Mouse (Mus musculus) adipocyte (in vitro differentiated cells): ENCODE data around the gene Cd5.

ENCODE experiments used
- DNase-seq: peaks from one replicate; pipeline ENCODE4 v3.0.0-alpha.2; 2016; ENCODE audit warnings: low spot score

The Cd5 gene

DNA sequence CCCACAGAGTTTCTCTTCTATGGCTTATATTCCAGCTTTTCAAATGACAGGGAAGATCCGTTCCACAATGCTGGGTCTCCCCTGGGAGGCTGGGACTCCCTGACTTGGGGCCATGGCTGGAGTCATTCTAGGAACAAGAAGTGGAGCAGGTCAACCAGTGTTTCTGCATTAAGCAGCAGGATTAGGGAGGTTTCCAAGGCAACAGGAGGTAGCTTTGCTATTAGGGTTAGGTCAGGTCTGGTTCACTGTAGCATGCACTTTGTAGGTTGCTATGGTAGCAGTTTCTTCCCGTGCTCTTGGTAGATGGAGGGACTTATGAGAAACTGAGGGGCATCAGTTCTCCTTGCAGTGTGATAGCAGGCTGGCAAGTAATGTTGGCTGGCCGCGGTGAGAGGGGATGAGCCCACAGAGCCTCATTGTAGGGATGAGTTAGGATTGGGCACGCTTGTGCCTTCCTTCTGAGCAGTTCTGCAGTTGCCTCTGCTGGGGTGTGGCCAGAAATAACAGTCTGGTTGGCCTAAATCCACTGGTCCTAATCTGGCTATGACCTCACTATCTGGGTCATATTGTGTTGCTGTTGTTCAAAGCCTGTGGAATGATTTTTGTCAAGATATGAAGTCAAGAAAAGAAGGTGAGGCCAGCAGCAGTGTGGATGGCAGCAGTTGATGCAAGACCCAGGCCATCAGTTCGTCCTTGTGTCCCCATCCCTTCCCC is 37.6 kb downstream of the Cd5 start:
- peak; percentile 87 for DNase-seq

DNA sequence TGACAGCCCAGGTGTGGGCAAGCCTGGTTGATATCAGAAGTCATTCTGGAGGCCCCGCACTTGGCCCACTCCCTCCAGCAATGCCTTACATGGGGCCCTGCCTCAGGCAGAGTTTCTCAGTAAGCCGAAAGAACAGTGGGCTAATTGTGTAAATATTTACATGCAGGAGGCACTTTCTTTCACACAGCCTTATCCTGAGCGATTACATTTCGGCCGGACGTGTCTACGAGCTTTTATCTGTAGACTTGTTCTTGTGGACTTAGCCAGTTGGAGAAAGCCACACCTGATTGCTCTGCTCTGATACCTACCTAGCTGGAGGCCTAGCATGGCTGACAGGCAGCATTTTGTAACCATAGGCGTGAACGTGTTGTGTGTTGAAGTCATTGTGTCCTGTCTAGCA is 39.0 kb downstream of the Cd5 start:
- no peak for DNase-seq

- DNase-seq = no peak
Observed at GRCm38 (mm10) chr19:10698131-10698991, 40.4 kb downstream of the Cd5 start.

DNA sequence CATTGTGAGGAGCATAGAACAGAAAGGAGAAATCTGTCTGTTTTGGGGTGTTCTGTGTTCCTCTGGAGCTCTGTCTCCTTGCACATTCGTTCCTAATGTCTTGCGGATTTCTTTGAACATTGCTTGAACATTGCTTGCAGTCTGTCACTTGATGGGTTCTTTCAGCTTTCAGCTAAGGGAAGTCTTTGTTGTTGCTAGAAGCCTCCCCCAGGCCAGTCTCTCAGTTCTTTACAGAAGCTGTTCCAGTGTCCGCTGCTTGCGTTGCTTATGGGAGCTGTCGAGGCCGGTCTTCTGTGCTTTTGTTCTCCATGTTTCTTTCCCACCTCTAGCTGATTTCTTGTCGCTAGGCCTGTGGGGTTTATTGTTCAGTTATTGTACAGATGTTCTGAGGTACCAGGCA is 43.0 kb downstream of the Cd5 start:
- no peak for DNase-seq

GRCm38 (mm10) chr19:10693926-10694682 is 44.7 kb downstream of the Cd5 start:
- no peak for DNase-seq

GRCm38 (mm10) chr19:10692361-10692760 is 46.4 kb downstream of the Cd5 start:
- peak; percentile 65 for DNase-seq

DNA sequence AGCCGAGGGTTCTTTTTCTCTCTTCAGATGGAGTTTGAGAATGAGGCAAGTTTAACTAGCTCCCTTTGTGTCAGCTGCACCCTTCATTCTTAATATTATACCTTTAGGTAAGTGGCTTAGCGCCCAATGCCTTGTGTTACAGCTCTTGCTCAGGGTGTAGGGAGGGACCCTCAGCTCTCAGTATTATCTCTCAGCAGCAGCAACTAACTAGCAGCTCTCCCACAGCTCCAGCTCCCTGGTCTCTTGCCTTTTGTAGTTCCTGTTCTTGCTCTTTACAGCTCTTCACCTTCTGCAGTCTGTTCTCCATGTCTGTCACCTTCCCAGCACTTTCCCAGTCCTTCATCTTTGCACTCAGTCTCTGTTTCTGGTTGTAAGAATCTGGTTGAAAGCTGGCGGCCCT is 47.1 kb downstream of the Cd5 start:
- DNase-seq = no peak

- no peak for DNase-seq
Observed at GRCm38 (mm10) chr19:10691121-10691520, 47.7 kb downstream of the Cd5 start.

DNA sequence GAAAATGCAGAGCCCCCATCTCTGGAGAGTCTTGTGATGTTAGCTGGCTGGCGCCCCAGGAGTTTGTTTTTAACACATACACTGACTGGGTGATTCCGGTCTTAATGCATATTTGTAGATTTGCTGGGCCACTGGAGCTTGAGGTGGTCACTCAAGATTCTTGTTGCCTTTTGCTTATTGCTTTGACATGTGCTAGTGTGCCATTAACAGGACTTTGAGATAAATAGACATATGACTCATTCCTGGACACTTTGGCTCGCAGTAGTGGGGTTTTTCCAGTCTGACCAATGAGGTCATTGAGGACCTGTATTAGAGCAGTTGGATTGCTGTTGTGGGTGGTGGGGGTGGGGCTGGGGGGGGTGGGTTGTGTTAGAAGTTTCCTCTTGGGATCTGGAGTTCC is 48.5 kb downstream of the Cd5 start:
- peak; percentile 74 for DNase-seq

GRCm38 (mm10) chr19:10689470-10690166 is 49.2 kb downstream of the Cd5 start:
- peak; percentile 92 for DNase-seq

DNA sequence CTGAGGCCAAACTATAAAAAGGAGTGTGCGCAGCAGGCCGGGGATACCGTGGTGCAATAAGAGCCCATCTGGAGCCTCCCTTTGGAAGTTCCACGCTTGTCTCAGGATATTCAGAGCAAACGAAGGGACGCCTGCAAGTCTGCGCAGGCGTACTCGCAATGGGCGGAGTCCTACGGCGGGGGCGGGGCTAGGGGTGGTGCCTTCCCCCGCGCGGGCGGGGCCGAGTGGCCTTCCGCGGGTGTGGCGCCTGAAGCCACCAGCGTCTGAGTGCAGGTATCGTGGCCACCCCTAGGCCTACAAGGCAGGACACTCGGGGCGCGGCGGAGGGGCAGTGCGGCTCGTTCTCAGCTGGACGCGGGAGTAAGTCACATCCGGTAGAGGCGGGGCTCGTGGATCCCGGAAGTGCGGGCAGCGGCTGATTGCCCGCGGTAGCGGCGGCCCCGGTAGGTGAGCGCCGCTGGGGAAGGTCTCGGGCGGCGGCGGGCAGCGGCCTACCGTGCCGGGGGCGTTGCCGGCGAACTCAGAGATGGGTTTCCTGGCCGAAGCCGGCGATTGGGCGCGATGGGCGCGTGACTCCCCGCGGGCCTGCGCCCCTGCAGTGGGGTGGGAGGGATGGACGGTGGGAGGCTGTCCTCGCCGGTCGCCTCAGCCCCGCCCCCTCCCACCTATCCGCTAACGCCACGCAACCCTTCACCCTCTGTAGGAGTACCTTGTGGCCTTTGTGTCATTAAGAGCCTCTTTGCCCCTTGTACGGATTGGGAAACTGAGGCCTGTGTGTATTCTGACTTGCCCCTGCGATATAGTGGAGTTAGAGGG is 50.1 kb downstream of the Cd5 start, which contains the start of gene Vps37c:
Gene Vps37c (plus strand): TSS at position 199 of the 816 bp plus-strand sequence.
- DNase-seq = peak; percentile 95

DNA sequence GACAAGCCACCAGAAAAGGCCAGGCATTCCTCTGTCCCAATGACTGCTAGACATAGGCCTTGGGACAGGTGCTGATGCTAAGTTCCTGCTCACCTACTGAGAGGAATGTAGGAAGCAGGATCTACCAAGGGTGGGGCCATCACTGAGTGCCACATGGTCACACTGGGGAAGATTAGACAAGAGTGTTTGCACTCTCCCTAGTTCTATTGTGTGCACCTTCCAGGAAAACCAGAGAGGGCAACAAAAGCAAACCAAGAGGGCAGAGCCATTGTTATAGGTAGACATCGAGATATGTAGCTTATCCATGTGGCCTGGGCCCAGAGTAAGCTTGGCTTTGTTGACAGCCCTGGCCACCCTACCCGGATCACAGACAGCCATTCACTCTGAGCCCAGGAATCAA is 53.1 kb downstream of the Cd5 start:
- DNase-seq = no peak

GRCm38 (mm10) chr19:10685081-10685480 is 53.7 kb downstream of the Cd5 start:
- DNase-seq = no peak

DNA sequence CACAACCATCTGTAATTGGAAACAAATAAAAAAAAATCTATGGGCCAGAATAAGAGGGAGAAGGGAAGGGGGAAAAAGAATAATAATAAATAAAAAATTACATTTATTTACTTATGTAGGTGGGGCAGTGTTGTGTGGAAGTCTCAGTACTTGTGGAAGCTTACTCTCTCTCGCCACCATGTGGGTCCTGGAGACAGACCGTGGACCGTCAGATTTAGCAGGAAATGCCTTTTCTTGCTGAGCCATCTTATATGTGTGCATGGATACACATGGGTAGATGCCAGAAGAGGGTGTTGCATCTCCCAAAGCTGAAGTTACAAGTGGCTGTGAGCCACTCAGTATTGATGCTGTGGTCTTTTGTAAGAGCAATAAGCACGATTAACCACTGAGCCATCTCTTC is 57.2 kb downstream of the Cd5 start:
- no peak for DNase-seq

DNA sequence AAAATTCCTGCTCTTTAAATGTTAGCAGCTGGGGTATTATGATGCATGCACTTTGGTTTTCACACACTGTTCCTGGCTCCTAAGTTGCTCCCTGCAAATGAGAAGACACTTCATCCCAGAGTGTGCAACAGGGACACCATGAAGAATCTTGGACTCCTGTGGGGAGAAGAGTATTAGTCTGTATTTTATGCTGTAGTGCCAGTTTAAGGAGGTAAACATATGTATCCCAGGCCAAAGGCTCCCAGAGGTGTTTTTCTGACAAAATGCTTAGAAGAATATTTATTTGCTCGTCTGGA is 60.1 kb downstream of the Cd5 start:
- DNase-seq = no peak

- DNase-seq = peak; percentile 93
Observed at GRCm38 (mm10) chr19:10677915-10678771, 60.7 kb downstream of the Cd5 start, which contains the start of gene Pga5. Pga5 (minus strand) TSS chr19:10678071.

DNA sequence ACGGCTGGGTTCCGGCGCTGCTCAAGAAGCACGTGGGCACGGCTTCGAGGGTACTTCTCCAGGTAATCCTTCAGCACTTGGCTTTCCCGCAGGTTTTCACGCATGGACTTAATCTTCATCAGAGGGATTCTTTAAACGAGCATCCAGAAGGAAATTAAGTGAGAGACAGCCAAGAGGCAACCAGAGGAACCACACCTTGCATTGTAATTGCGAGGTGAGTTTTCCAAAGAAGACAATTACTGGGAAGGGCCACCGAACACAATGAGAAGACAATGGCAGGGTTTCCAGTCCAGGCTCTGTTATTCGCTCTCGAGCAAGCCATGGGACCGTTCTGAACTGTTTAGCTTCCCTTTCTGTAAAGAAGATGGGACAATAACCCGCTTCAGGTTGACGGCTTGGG is 62.1 kb downstream of the Cd5 start:
- no peak for DNase-seq

GRCm38 (mm10) chr19:10673275-10673674 is 65.5 kb downstream of the Cd5 start:
- no peak for DNase-seq

GRCm38 (mm10) chr19:10671854-10672417 is 66.9 kb downstream of the Cd5 start:
- DNase-seq = no peak

GRCm38 (mm10) chr19:10671319-10671718 is 67.5 kb downstream of the Cd5 start:
- no peak for DNase-seq
